Mouse (Mus musculus) embryonic fibroblast, embryonic 13.5 days (primary cell): ENCODE measurements at regions not wholly inside any gene's neighbourhood (a gene's known extent, or its start where the extent isn't known, plus 50 kb on each side); places are given as distances from the start of the nearest gene placed in this dataset.

Experiments used
- CTCF ChIP-seq: IDR thresholded peaks from 2 replicates; pipeline ENCODE4 v1.5.1; 2011; ENCODE audit warnings: mild to moderate bottlenecking, control low read depth, low read length, moderate library complexity, borderline replicate concordance; ENCODE audit not compliant: insufficient read depth
- POLR2A ChIP-seq: IDR thresholded peaks from 2 replicates; pipeline ENCODE4 v1.6.1; 2011; ENCODE audit warnings: low read depth, mild to moderate bottlenecking, control low read depth, low read length, moderate library complexity

DNA sequence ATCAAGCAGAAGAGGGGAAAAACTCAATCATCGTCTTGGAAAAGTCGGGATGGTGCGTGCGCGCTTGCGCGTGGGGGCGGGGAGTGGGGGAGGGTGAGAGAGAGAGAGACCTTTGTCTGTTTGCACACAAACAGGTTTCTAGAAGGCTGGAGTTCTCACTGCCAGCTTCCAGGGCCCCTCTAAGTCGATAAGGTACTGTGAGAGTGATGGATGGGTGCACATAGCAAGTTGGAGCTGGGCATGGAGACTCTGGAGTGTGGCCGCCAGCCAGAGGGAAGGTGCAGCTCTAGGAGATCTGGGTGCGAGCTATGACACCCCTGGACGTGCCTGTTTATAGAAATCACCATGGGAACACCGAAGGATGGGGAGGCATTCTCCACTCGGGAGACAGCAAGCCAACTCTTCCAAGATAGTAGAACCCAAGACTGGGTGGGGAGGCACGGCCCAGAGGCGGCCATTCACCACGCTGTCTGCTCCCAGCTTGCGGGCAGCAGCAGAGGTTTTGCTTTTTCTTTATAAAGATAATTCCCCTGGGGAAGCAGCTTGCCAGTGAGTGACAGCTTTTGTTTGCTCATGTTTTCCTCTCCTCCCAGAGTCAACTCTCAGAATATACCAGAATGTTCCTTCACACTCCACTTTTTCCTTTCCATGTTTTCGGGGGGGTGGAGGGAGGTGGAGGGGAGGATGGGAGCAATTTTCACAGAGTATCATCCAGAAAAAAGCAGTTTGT is 128.0 kb upstream of the Zfp703 start:
- no peak for TF ChIP-seq CTCF
- TF ChIP-seq POLR2A, result no peak
